Mouse (Mus musculus): Measurements from ENCODE around the gene Olfr1415.
"Not testable (repeated sequence)": the region's sequence is repeated elsewhere in the genome, so short reads cannot be mapped to it uniquely, and the experiment has no call there.

DNA sequence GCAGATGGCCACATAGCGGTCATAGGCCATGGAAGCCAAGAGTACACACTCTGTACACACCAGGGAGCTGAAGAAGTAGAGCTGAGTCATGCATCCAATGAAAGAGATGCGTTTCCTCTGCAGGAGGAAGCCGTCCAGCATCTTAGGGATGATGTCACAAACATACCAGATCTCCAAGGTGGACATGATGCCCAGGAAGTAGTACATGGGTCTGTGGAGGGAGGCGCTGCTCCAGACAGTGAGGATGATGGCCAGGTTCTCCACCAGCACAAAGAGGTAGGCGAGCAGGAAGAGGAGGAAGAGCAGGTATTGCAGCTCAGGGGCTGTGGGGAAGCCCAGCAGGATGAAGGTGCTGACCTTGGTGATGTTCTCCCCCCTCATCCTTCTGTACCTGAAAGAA, 15.7 kb upstream of the Olfr1415 start:
- TF ChIP-seq CTCF, EP300 (IDR thresholded peaks at IDR 0.05; ENCODE audit: low read depth): not testable (repeated sequence)
